Mouse (Mus musculus) G1E (cell line): ENCODE data around the gene Spem1. TPM values are rescaled to one million over a fixed set of nuclear protein-coding genes. Genes with fewer than 3 reads are reported as not detected.

Experiments used
- ATAC-seq: 2 replicates; pipeline ENCODE4 v1.8.0; 2016; ENCODE audit warnings: mild to moderate bottlenecking; ENCODE audit not compliant: insufficient number of reproducible peaks, poor library complexity, low FRiP score, severe bottlenecking; ENCODE audit errors: extremely low read depth
- DNase-seq: peaks from one replicate; pipeline ENCODE4 v3.0.0; 2012; ENCODE audit warnings: low spot score
- H3K27me3 ChIP-seq: 2 replicates; pipeline ENCODE4 v1.6.1; 2012; ENCODE audit warnings: mild to moderate bottlenecking, low read length, inconsistent platforms; ENCODE audit not compliant: insufficient read depth
- H3K36me3 ChIP-seq: replicated peaks from 2 replicates; pipeline ENCODE3; 2012; ENCODE audit warnings: mild to moderate bottlenecking, inconsistent platforms
- H3K4me1 ChIP-seq: 2 replicates; pipeline ENCODE4 v1.6.1; 2012; ENCODE audit warnings: low read depth, low read length, inconsistent platforms, mixed read lengths; ENCODE audit not compliant: insufficient read depth
- H3K4me3 ChIP-seq: 2 replicates; pipeline ENCODE4 v1.5.1; 2012; ENCODE audit warnings: low read depth, mild to moderate bottlenecking, inconsistent platforms, low read length, moderate library complexity, mixed read lengths
- H3K9me3 ChIP-seq: replicated peaks from 2 replicates; pipeline ENCODE4 v1.6.1; 2012; ENCODE audit warnings: inconsistent platforms
- CTCF ChIP-seq: IDR thresholded peaks from 2 replicates; pipeline ENCODE4 v1.5.1; 2012; ENCODE audit warnings: low read depth, low read length, inconsistent platforms, mixed read lengths
- GATA1 ChIP-seq: IDR thresholded peaks from 2 replicates; pipeline ENCODE4 v1.6.1; 2012; ENCODE audit warnings: borderline replicate concordance, low read length, inconsistent platforms, mixed read lengths
- GATA2 ChIP-seq: IDR thresholded peaks from 2 replicates; pipeline ENCODE4 v1.6.1; 2012; ENCODE audit warnings: low read depth, low read length, inconsistent platforms, borderline replicate concordance
- POLR2AphosphoS5 ChIP-seq: IDR thresholded peaks from 2 replicates; pipeline ENCODE4 v1.6.1; 2012; ENCODE audit warnings: low read depth, low read length, inconsistent platforms; ENCODE audit not compliant: insufficient replicate concordance
- TAL1 ChIP-seq: conservative IDR thresholded peaks from 2 replicates; pipeline ENCODE4 v1.6.1; 2012; ENCODE audit warnings: low read depth, low read length, inconsistent platforms, mixed read lengths
- polyA plus RNA-seq: library from polyadenylated mRNA; stranded (reverse); fragments of >175 nt; gene quantifications from 2 replicates; pipeline ENCODE4 v1.2.3, GENCODE M21; 2012
- total RNA-seq, 2 experiments: library from RNA; stranded (forward) in 1 of 2; stranded (reverse) in 1 of 2; fragments of 200-1000 nt in 1 of 2; fragments of >200 nt in 1 of 2; fragmentation: Nextera tagmentation in 1 of 2; gene quantifications; 2 replicates each; pipeline ENCODE4 v1.2.3; 2014 to 2017

Spem1 gene
- total and polyA plus RNA-seq, 3 experiments: 0.11 TPM; not detected in 2

DNA sequence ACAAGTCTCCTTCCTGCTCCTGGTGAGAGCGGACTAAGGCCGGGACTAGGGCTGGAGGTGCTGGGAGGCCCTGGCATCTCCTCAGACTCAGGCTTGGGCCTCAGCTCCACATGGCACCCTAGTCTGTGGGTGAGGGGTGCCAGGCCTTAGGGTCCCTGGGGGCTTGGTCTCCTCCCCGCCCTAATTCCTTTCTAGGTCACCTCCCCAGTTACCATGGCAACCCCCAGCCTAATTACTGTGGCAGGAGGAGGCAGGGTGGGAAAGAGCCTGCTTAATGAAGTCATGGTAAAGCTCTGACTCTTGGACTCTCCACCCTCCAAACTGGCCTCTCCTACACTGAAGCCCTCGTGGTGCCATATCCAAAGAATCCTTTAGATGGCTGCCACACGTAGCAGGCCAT is 6.9 kb upstream of the Spem1 start:
- ATAC-seq: no peak
- DNase-seq: no peak
- Histone ChIP-seq H3K4me1 (peaks cover 16% of the 10 kb centered on the region), H3K4me3 (no peak overlapping the region), H3K9me3 (peaks cover 10% of the 10 kb centered on the region), H3K36me3 (peaks cover 46% of the 10 kb centered on the region), H3K27me3 (peaks cover 59% of the 10 kb centered on the region)
- TF ChIP-seq POLR2AphosphoS5: no peak

DNA sequence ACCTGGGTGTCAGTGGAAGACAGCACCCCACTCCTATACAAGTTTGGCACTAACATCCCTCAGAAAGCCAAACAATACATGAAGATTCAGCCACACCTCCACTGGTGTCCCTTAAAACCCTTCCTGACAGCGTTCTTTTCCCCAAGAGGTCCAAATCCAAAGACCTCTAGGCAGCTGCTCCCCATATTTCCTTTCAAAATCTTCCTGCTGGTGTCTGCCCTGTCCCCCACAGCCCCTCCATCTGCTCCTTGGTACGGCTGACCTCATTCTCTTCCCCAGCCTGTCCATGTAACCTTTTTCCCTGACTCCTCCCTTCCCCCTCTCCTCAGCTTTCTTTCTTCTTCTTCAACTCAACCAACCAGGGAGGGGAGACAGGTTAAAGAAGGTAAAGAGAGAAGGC is 1.5 kb upstream of the Spem1 start:
- Histone ChIP-seq H3K4me3 (no peak overlapping the region), H3K9me3 (peaks cover 10% of the 10 kb centered on the region), H3K4me1 (no peaks in the 10 kb centered on the region; the same call in 1 of the 2 replicates), H3K36me3 (peaks cover 37% of the 10 kb centered on the region), H3K27me3 (peaks cover 49% of the 10 kb centered on the region)
- DNase-seq: no peak
- no peak for ATAC-seq
- no peak for TF ChIP-seq CTCF
- no peak for TF ChIP-seq GATA2
- no peak for TF ChIP-seq GATA1
- no peak for TF ChIP-seq POLR2AphosphoS5
- TF ChIP-seq TAL1: no peak

GRCm38 (mm10) chr11:69818871-69819270 is 3.1 kb downstream of the Spem1 start:
- no peak for TF ChIP-seq GATA2
- no peak for TF ChIP-seq TAL1
- TF ChIP-seq CTCF: no peak
- no peak for TF ChIP-seq GATA1
- no peak for TF ChIP-seq POLR2AphosphoS5

GRCm38 (mm10) chr11:69818365-69818764 is 3.6 kb downstream of the Spem1 start, which contains the start of gene Spem2:
TSS of gene Spem2 (minus strand) at chr11:69818465.
- Histone ChIP-seq H3K4me1 (no peaks in the 10 kb centered on the region), H3K9me3 (no peaks in the 10 kb centered on the region; the same call in 1 of the 2 replicates), H3K27me3 (peaks cover 44% of the 10 kb centered on the region), H3K36me3 (no peaks in the 10 kb centered on the region), H3K4me3 (no peak within 1 kb of the TSS)
- no peak for DNase-seq
- TF ChIP-seq CTCF (no peak), TAL1 (no peak), GATA1 (no peak), GATA2 (no peak), POLR2AphosphoS5 (no peak)
- ATAC-seq: no peak

More at GRCm38 (mm10) chr11:69818871-69819270, 3.1 kb downstream of the Spem1 start:
- H3K4me1 ChIP-seq: no peaks in the 10 kb centered on the region
- H3K36me3 ChIP-seq: no peaks in the 10 kb centered on the region
- peaks cover 45% of the 10 kb centered on the region for H3K27me3 ChIP-seq
- ATAC-seq (no peak), DNase-seq (no peak)
- no peaks in the 10 kb centered on the region; the same call in 1 of the 2 replicates for H3K9me3 ChIP-seq
- no peak overlapping the region for H3K4me3 ChIP-seq

GRCm38 (mm10) chr11:69816520-69816919 is 5.5 kb downstream of the Spem1 start:
- Histone ChIP-seq H3K9me3 (no peaks in the 10 kb centered on the region; the same call in 1 of the 2 replicates), H3K4me3 (no peak overlapping the region), H3K4me1 (no peaks in the 10 kb centered on the region), H3K36me3 (no peaks in the 10 kb centered on the region), H3K27me3 (peaks cover 50% of the 10 kb centered on the region)
- no peak for ATAC-seq
- no peak for DNase-seq
- no peak for TF ChIP-seq POLR2AphosphoS5
- TF ChIP-seq GATA1: no peak
- TF ChIP-seq GATA2: no peak
- no peak for TF ChIP-seq CTCF
- no peak for TF ChIP-seq TAL1

DNA sequence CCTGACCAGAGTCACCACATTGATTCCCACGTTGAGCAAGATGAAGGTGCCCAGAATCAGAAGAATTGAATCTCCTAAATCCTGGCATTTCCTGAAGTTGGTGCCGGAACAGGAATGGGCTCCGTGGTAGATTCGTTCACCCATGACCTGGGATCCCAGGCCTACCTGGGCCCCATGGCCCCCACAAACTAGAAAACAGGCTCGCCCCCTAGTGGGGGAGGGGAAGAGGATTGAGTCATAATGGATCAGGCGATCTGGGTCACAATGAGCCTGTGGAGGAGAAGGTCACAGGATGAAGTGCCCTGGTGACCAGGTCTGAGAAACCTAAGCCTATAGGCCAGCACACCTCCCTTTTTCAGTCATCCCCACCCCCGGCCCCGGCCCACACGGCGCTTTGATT is 6.8 kb downstream of the Spem1 start, which contains the start of gene Gm39566:
Gm39566 (minus strand) TSS at position 144 of the 400 bp plus-strand sequence.
- Histone ChIP-seq H3K27me3 (peaks cover 56% of the 10 kb centered on the region), H3K9me3 (no peaks in the 10 kb centered on the region; the same call in 1 of the 2 replicates), H3K4me1 (no peaks in the 10 kb centered on the region), H3K36me3 (no peaks in the 10 kb centered on the region), H3K4me3 (no peak within 1 kb of the TSS)
- ATAC-seq: no peak
- DNase-seq: no peak
- no peak for TF ChIP-seq CTCF
- no peak for TF ChIP-seq GATA2
- TF ChIP-seq POLR2AphosphoS5: no peak
- TF ChIP-seq TAL1: no peak
- TF ChIP-seq GATA1: no peak
